Mouse (Mus musculus): ENCODE results near the gene Gm5662.
"Not testable (repeated sequence)": the region's sequence is repeated elsewhere in the genome, so short reads cannot be mapped to it uniquely, and the experiment has no call there.

Gene Gm5662

GRCm38 (mm10) chr12:88274400-88274799, at the start of gene Gm5662:
TSS of gene Gm5662 (minus strand) at chr12:88274500.
- DNase-seq, result not testable (repeated sequence)

- not testable (repeated sequence) for DNase-seq
Observed at GRCm38 (mm10) chr12:88323926-88324325, 49.6 kb upstream of the Gm5662 start, which contains the start of gene Gm5039. TSS of gene Gm5039 (minus strand) at chr12:88324026.

GRCm38 (mm10) chr12:88314556-88314955, 40.3 kb upstream of the Gm5662 start:
- no peak for DNase-seq

- not testable (repeated sequence) for DNase-seq
Observed at GRCm38 (mm10) chr12:88297171-88297570, 22.9 kb upstream of the Gm5662 start.

GRCm38 (mm10) chr12:88293082-88293481, 18.8 kb upstream of the Gm5662 start:
- DNase-seq, result not testable (repeated sequence)

- DNase-seq, result not testable (repeated sequence)
Observed at GRCm38 (mm10) chr12:88285224-88285623, 10.9 kb upstream of the Gm5662 start.

- no peak for DNase-seq
Observed at GRCm38 (mm10) chr12:88257241-88257640, 17.1 kb downstream of the Gm5662 start.

GRCm38 (mm10) chr12:88255917-88256316, 18.4 kb downstream of the Gm5662 start:
- DNase-seq, result not testable (repeated sequence)

GRCm38 (mm10) chr12:88250000-88250399, 24.3 kb downstream of the Gm5662 start, which contains the start of gene Gm8332:
TSS of gene Gm8332 (minus strand) at chr12:88250100.
- not testable (repeated sequence) for DNase-seq

GRCm38 (mm10) chr12:88245786-88246185, 28.5 kb downstream of the Gm5662 start:
- DNase-seq, result not testable (repeated sequence)

GRCm38 (mm10) chr12:88242940-88243339, 31.4 kb downstream of the Gm5662 start:
- not testable (repeated sequence) for DNase-seq

All from kidney, postnatal 10 days (tissue).